ENCODE assay signal across 27 mouse cellular contexts in the genomic region with DNA sequence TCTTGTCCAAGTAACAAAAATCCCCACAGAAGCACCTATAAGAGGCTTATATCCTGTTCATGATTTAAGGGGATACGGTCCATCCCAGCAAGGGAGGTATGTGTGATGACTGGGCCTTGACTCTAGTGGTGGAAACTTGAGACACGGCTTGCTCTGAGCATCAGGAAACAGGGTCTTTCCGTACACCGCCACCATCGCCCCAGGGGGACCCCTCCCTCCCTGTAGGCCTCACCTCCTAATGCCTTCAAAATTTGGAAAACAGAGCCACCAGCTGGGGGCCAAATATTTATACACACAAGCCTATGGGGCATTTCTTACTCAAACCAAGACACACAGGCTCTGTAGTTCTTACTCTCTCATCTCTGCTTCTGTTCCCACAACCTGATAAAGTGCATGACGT. TPM values are rescaled to one million over a fixed set of nuclear protein-coding genes. Genes with fewer than 3 reads are reported as not detected.
"Had no signal": no experiment of that assay in that cellular context is flagged by ENCODE, and none has a peak within 500 bp of the region (broad histone marks: within the 10 kb centered on the region; RNA-seq: fewer than 3 reads in every experiment).

No protein-coding gene starts in this region.

- H3K4me3 ChIP-seq: kidney, embryonic 15.5 days; limb, embryonic 10.5 days; limb, embryonic 13.5 days; liver, embryonic 12.5 days; liver, embryonic 15.5 days; lung, embryonic 15.5 days; megakaryocyte, embryonic 14.5 days; midbrain, embryonic 10.5 days; midbrain, embryonic 13.5 days; myocyte had no signal

- H3K27ac ChIP-seq: kidney, embryonic 15.5 days; limb, embryonic 10.5 days; limb, embryonic 13.5 days; liver, embryonic 15.5 days; lung, embryonic 15.5 days; midbrain, embryonic 10.5 days; midbrain, embryonic 13.5 days had no signal

- H3K4me1 ChIP-seq: kidney, embryonic 15.5 days; limb, embryonic 10.5 days; limb, embryonic 13.5 days; liver, embryonic 15.5 days; lung, embryonic 15.5 days; midbrain, embryonic 10.5 days; midbrain, embryonic 13.5 days had no signal

- H3K9me3 ChIP-seq: kidney, embryonic 15.5 days; limb, embryonic 10.5 days; limb, embryonic 13.5 days; liver, embryonic 12.5 days; liver, embryonic 15.5 days; megakaryocyte, embryonic 14.5 days; midbrain, embryonic 10.5 days; midbrain, embryonic 13.5 days had no signal

- DNase-seq: kidney, postnatal 10 days; kidney, postnatal 4 days; liver; lung, adult 18-20 months; lung, postnatal 10 days; lung, postnatal 36 days; right cerebral cortex, adult 18-20 months; right cerebral cortex, postnatal 14 days; thymus, adult 18-20 months; thymus, postnatal 36 days had no signal

- H3K9ac ChIP-seq: kidney, embryonic 15.5 days; limb, embryonic 13.5 days; liver, embryonic 12.5 days; liver, embryonic 15.5 days; lung, embryonic 15.5 days; midbrain, embryonic 13.5 days had no signal

- ATAC-seq: liver, embryonic 12.5 days; midbrain, embryonic 13.5 days; midbrain, embryonic 16.5 days had no signal

RNA-seq across cellular contexts. Expression of gene Gm10401, which starts 6.3 kb away (rescaled TPM):
- total RNA-seq: layer of hippocampus, adult 18-20 months; layer of hippocampus, postnatal 14 days; left cerebral cortex, postnatal 25 days; monocyte, adult 5-6 weeks had no signal
- polyA plus RNA-seq: spleen, adult 2 months; testis, adult 2 months had no signal
